Mouse (Mus musculus) cerebellum, adult 18-20 months (tissue): ENCODE measurements at regions not wholly inside any gene's neighbourhood (a gene's known extent, or its start where the extent isn't known, plus 50 kb on each side); places are given as distances from the start of the nearest gene placed in this dataset.

ENCODE experiments used
- DNase-seq, 2 experiments: peaks; one replicate each; pipeline ENCODE4 v3.0.0; 2021

DNA sequence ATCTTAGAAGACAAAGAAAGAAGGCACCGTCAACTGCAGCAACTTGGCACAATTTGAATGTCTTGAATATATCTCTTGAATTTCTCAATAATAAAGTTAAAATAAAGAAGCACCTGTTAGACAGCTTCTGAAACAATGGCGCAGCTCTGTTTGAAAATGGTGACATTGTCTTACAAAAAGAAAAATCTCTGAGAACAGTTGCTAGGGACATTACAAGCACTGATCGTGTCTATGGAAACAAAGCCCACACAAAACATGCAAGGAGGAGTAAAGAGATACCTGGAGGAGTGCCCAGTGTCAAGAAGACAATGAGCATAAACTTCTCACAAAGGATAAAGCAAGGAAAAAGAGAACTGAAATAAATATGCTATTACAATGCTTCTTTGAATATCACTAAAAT, 841.2 kb upstream of the Adgrl3 start:
- no peak for DNase-seq

DNA sequence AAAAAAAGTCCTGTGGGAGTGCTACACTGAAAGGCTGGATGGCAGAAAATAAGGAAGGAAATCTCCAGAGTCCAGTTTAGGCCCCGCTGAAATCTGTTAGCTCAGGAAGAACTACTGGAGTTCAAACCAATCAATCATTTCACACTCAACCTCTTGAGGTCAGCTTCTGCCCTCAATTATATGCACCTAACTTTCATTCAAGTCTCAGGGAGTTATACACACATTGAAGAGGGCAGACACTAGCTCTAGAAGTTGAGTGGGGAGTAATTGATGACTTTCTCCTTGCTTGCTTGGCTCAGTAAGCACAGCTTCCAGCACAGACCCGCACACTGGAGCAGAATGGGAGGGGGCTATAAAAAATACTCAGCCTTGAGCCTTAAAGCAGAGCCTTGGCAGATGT, 839.7 kb upstream of the Adgrl3 start:
- no peak for DNase-seq

DNA sequence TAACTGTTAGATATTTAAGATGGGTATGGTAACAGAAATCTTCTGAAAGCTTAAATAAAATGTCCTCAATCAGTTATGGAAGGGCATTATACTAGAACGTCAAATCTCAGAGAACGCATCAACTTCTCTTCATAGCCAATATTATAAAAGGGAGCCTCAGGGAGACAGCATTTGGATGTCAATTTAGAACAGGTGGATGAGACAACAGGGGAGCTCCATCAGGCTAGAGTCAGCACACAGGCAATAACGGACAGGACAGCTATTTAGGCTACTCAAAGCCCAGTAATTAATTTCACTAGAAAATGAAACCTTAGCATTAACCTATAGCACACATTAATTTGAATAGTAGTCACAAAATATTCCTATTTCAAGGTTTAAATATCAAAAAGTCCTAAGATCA, 827.5 kb upstream of the Adgrl3 start:
- peak; percentile 7 to 11 for DNase-seq

DNA sequence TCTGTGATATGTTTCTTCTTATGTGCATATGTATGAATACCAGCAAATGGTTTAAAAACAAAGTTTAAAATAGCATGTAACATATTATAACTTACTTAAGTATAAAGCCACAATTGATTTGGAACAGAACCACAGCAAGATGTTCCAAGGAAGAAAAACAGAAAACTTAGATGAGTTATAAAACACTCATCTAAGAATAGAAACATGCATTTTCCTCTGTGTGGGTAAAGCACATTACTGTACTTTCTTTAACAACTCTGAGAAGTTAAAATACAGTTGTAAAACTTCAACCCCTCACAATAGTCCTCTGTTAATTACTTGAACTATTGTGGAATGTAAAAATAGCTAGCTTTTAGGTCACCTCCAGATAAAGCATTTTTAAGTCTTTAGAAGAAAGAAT, 820.3 kb upstream of the Adgrl3 start:
- no peak for DNase-seq

DNA sequence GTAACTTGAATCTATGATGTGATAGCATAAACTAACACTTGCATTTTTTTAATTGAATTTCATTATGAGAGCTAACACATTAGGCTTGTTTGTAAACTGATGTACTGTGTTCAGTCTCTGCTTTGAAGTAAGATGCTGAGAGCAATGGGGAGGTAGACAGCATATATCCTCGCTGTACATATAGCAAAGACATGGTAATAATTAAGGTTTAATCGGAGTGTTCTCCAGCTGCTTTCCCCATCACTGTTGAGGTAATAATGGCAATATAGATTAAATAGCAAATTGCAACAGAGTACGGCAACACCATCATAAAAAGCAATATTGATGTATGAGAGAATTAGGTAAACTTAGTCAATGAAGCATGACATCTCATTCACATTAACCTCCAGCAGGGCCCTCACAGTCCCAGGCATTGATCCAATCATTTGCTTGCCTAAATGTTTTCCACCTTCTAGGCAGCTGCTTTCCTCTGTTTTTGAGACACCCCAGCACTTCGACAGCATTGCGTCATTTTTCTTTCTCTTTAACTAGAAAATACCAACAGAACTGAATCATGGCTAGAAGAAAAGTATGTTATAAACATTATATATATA, 771.3 kb upstream of the Adgrl3 start:
- DNase-seq: no peak

DNA sequence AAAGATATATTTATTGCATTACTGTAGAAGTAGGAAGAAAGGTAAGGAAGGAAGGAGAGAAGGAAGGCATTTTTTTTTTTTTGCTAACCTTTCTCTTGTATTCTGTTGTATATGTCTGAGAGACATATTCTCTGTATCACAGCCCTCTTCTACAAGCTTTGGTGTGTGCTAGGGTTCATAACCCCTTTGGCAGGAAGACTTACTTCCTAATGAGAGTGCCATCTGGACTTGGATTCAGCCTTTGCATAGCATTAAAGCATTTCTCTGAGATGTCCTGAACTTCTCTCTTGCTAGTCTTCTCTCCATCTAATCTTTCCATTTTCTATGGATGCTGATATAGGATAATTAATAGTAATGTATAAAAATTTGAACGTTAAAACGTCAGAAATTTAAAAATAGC, 768.0 kb upstream of the Adgrl3 start:
- DNase-seq: no peak

DNA sequence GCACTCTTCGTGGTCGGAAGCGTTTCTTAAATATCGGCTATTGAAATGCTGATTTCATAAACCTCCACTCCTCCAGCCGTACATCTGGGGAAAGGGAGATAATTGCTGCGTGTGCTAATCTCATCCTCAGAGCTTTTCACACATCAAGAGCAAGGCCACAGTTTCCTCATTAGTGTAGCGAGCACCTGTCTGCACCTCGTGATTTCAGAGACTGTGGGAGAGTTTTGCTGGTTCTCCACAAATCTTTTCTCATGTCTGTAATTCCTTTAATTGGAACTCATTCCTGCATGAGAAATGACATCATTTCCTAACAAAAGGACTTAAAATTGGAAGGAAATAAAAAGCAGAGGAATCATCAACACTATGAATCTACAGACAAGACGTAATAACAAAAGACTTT, 764.9 kb upstream of the Adgrl3 start:
- DNase-seq: no peak

DNA sequence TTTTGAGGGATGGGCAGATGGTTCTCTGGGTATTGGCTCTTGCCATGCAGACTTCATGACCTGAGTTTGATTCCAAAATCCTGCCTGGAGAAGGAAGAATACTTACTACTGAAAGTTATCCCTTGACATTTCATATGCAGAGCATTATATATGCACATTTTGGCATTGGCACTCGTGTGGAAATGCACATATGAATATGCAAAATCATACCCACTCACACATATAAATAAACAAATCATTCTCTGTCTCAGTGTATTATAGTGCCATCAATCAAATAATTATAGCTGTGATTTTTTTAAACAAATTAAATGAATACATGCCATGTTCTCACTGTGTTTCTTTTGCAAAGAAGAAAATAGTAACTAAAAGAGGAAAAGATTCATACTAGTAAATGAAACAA, 745.3 kb upstream of the Adgrl3 start:
- DNase-seq: no peak

DNA sequence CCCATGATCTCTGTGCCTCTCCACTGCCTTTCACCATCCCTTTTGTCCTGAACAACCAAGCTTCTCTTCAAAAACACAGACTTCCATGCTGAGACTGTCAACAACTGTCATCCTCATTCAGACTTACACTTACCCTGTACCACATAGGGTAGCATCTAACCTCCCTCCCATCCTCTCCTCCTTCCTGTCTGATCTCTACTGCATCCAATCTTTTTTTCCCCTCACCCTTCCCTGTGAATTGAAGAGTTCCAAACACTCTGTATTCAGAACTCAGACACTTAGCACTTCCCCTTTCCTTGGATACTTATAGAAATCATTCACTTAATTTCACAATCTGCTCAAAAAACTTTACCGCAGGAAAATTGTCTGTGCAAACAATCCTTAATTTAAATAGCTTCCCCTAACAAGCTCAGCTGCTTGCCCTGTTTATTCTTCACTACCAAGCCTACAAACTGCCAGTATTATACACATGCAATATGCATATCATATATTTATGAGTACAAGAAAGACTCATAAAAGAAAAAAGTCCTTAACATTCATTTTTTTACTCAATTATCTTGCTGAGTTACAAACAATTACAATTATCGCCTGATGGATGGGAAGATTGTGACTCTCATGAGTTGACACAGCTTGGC, 744.6 kb upstream of the Adgrl3 start:
- DNase-seq: no peak
